Mouse (Mus musculus): ENCODE results near the gene Rnf123.
"Not testable (repeated sequence)": the region's sequence is repeated elsewhere in the genome, so short reads cannot be mapped to it uniquely, and the experiment has no call there.

Gene Rnf123

GRCm38 (mm10) chr9:108032126-108032525 lies 51.0 kb downstream of the Rnf123 start:
- no peak for DNase-seq

- DNase-seq = no peak
These were observed 55.3 kb downstream of the Rnf123 start for GRCm38 (mm10) chr9:108027867-108028266.

- no peak for DNase-seq
These were observed 56.6 kb downstream of the Rnf123 start for GRCm38 (mm10) chr9:108026584-108026983.

- no peak for DNase-seq
These were observed 59.9 kb downstream of the Rnf123 start for GRCm38 (mm10) chr9:108023216-108023615.

- no peak for DNase-seq
These were observed 62.4 kb downstream of the Rnf123 start for GRCm38 (mm10) chr9:108020741-108021140.

- DNase-seq = no peak
These were observed 66.0 kb downstream of the Rnf123 start for GRCm38 (mm10) chr9:108017127-108017526.

- not testable (repeated sequence) for DNase-seq
These were observed 69.6 kb downstream of the Rnf123 start for GRCm38 (mm10) chr9:108013577-108013976.

- no peak for DNase-seq
These were observed 72.8 kb downstream of the Rnf123 start for GRCm38 (mm10) chr9:108010385-108010784.

GRCm38 (mm10) chr9:108008041-108008440 lies 75.1 kb downstream of the Rnf123 start:
- DNase-seq = no peak

- no peak for DNase-seq
These were observed 79.6 kb downstream of the Rnf123 start for GRCm38 (mm10) chr9:108003531-108003890.

GRCm38 (mm10) chr9:108002778-108003530 lies 80.2 kb downstream of the Rnf123 start:
- DNase-seq = no peak

- peak; percentile 100 for DNase-seq
These were observed 81.0 kb downstream of the Rnf123 start, which contains the start of gene Ip6k1 for GRCm38 (mm10) chr9:108001922-108002770. Gene Ip6k1 (plus strand): TSS chr9:108002501.
